Mouse (Mus musculus) heart, embryonic 11.5 days (tissue): ENCODE results near the gene Mpv17l. TPM values are rescaled to one million over a fixed set of nuclear protein-coding genes. Genes with fewer than 3 reads are reported as not detected.
"Not testable (repeated sequence)": the region's sequence is repeated elsewhere in the genome, so short reads cannot be mapped to it uniquely, and the experiment has no call there.

ENCODE experiments used
- ATAC-seq: fragments of 200-750 bp; cut with Nextera tagmentation; replicated peaks from 2 replicates; pipeline ENCODE4 v1.8.0; 2017; ENCODE audit warnings: moderate library complexity; ENCODE audit not compliant: insufficient number of reproducible peaks, low FRiP score, low TSS enrichment
- H3K27ac ChIP-seq: fragments of 300-500 bp; sonication (generic); 2 replicates; pipeline ENCODE4 v1.5.1; 2014; ENCODE audit warnings: mild to moderate bottlenecking, low read depth, low read length
- H3K27me3 ChIP-seq: fragments of 300-500 bp; sonication (generic); 2 replicates; pipeline ENCODE4 v1.6.1; 2014; ENCODE audit warnings: mild to moderate bottlenecking, low read length, mixed read lengths; ENCODE audit not compliant: control insufficient read depth, insufficient read depth
- H3K36me3 ChIP-seq: fragments of 300-500 bp; sonication (generic); 2 replicates; pipeline ENCODE4 v1.6.1; 2014; ENCODE audit warnings: mild to moderate bottlenecking, low read length, moderate library complexity, mixed read lengths; ENCODE audit not compliant: control insufficient read depth, insufficient read depth
- H3K4me1 ChIP-seq: fragments of 300-500 bp; sonication (generic); 2 replicates; pipeline ENCODE4 v1.6.1; 2014; ENCODE audit warnings: low read length; ENCODE audit not compliant: control insufficient read depth, insufficient read depth
- H3K4me2 ChIP-seq: fragments of 300-500 bp; sonication (generic); 2 replicates; pipeline ENCODE4 v1.6.1; 2014; ENCODE audit warnings: mild to moderate bottlenecking, moderate library complexity
- H3K4me3 ChIP-seq: fragments of 300-500 bp; sonication (generic); 2 replicates; pipeline ENCODE4 v1.5.1; 2014; ENCODE audit warnings: low read depth, low read length
- H3K9ac ChIP-seq: fragments of 300-500 bp; sonication (generic); 2 replicates; pipeline ENCODE4 v1.6.1; 2014; ENCODE audit warnings: mild to moderate bottlenecking, low read depth, low read length, moderate library complexity
- H3K9me3 ChIP-seq: fragments of 300-500 bp; sonication (generic); replicated peaks from 2 replicates; pipeline ENCODE4 v1.6.1; 2016; ENCODE audit warnings: low read length; ENCODE audit not compliant: control insufficient read depth
- WGBS: fragments of 180-500 bp; shearing (Covaris S2); extraction: QIAGEN DNeasy Blood & Tissue Kit; methylation state at CpG from one replicate; pipeline ENCODE4 v1.1.7; 2014; ENCODE audit not compliant: insufficient replicate concordance; 5-methylcytosine and 5-hydroxymethylcytosine counted together
- polyA plus RNA-seq: library from polyadenylated mRNA; unstranded; fragments of >200 nt; fragmentation: Nextera tagmentation; extraction: Ambion mirVana; gene quantifications from 2 replicates; pipeline ENCODE4 v1.2.1, GENCODE M21; 2014

The Mpv17l gene
- polyA plus RNA-seq, 1 experiment from 2014 or later, result 1.6 TPM

DNA sequence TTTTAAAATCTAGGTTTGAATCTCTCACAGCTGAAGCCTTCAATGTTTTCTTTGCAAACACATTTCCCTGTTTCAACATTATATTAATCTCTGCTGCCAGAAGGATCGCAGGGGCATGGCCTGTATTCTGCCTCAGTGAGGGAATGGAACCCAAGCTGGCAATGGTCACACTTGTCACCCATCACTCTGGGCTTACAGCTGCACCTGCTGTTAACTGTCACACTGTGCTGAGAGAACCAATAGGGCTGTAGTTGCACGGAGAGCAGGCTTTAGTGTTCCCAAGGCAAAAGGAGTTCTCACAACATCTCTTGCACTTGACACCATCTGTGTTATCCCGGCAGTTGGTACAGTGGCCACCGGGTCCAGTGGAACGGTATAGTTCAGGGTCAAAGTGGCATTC lies 17.1 kb downstream of the Mpv17l start:
- H3K4me2 ChIP-seq, result no peak overlapping the region
- no peak overlapping the region for H3K4me3 ChIP-seq
- ATAC-seq, result no peak
- no peaks in the 10 kb centered on the region for H3K4me1 ChIP-seq
- no peak overlapping the region for H3K27ac ChIP-seq
- no peaks in the 10 kb centered on the region for H3K36me3 ChIP-seq
- no peak overlapping the region for H3K9ac ChIP-seq
- 89% methylated on average over 5 of the region's 5 CpGs for WGBS
- no peaks in the 10 kb centered on the region for H3K27me3 ChIP-seq
- H3K9me3 ChIP-seq, result no peaks in the 10 kb centered on the region

DNA sequence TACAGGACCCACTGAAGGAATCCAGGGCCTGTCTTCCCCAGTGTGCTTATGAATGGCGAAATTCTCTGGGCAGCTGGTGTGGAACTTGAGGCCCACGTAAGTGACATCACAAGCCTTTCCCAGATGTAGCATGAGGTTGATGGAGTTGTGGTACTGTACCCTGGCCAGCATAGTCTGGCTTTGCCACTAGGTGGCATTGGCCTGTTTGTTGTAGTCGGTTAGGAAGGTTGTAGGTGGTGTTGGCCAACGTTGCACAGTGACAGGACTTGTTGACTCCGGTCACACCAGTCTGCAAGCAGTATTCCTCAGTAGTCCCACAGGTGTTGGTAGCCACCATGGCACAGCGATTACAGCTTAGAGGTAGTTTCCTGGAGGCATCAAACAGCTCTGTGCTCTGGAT lies 18.1 kb downstream of the Mpv17l start:
- Histone ChIP-seq H3K27me3 (no peaks in the 10 kb centered on the region), H3K9me3 (no peaks in the 10 kb centered on the region), H3K27ac (no peak overlapping the region), H3K4me1 (no peaks in the 10 kb centered on the region), H3K9ac (no peak overlapping the region), H3K4me3 (no peak overlapping the region), H3K4me2 (no peak overlapping the region), H3K36me3 (no peaks in the 10 kb centered on the region)
- 78% methylated on average over 6 of the region's 6 CpGs for WGBS
- no peak for ATAC-seq

DNA sequence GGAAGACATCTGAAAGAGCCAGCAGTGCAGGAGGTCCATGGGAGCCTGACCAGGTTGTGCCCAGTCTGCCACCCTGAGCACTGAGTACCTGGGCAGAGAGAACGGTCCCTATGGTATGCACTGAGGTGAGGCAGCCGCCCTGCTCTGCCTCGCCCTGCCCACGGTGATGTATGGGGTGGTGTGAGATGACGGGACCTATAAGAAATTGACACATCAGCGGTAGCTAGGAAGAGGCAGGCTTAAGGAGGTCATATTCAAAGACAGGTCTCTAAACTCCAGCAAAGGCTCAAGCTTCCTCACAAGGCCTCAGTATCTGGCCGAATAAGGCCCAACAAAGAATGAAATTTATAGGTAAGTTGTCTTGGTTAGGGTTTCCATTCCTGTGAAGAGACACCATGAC lies 18.8 kb downstream of the Mpv17l start:
- H3K4me2 ChIP-seq, result no peak overlapping the region
- no peaks in the 10 kb centered on the region for H3K27me3 ChIP-seq
- ATAC-seq, result no peak
- H3K4me1 ChIP-seq, result no peaks in the 10 kb centered on the region
- H3K9me3 ChIP-seq, result no peaks in the 10 kb centered on the region
- H3K27ac ChIP-seq, result no peak overlapping the region
- H3K36me3 ChIP-seq, result no peaks in the 10 kb centered on the region
- WGBS, result 90% methylated on average over 7 of the region's 7 CpGs
- H3K4me3 ChIP-seq, result no peak overlapping the region
- no peak overlapping the region for H3K9ac ChIP-seq

DNA sequence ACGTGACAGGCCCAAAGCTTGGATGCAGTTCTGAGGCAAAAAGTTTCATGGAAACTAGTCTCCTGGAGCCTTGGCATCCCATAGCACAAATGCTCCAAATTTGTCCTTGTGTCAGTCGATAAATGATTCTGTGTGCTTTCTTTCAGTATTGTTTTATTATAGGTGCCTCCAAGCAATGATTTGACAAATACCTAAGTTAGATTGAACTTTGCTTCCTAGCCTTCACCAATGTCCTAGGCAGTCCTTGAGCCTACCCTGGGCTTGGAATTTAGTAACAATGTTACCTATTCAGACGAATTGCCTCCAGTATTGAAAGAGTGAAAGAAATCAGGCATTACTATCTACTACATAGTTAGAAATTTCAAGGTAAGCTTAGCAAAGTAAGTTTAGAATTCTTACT lies 19.5 kb downstream of the Mpv17l start:
- not testable (repeated sequence) for H3K36me3 ChIP-seq, H3K9me3 ChIP-seq, H3K27ac ChIP-seq, H3K9ac ChIP-seq, H3K4me2 ChIP-seq, H3K4me1 ChIP-seq, ATAC-seq, H3K27me3 ChIP-seq, H3K4me3 ChIP-seq
- 76% methylated on average over 3 of the region's 3 CpGs for WGBS

DNA sequence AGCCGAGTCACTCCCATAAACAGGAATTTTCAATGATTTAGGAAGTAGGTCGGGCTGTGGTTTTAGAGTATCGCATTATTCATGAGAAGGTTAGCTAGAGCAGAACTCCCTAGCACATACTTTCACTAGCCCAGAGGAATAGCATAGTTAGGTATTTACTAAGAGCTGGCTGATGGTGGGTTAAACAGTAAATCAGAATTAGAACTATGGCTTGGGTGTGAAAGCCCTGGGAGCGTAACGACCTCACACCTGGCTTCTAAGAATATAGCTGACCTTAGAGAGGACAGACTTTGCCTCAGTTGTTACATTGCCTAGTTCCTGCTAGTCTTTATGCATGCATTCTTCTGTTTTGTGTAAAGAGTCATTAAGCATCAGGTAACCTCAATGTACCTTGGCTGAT lies 20.0 kb downstream of the Mpv17l start:
- not testable (repeated sequence) for H3K4me1 ChIP-seq, H3K27ac ChIP-seq, ATAC-seq, H3K9me3 ChIP-seq, H3K4me3 ChIP-seq, H3K36me3 ChIP-seq, H3K9ac ChIP-seq, H3K4me2 ChIP-seq, H3K27me3 ChIP-seq
- 86% methylated on average over 5 of the region's 5 CpGs for WGBS

DNA sequence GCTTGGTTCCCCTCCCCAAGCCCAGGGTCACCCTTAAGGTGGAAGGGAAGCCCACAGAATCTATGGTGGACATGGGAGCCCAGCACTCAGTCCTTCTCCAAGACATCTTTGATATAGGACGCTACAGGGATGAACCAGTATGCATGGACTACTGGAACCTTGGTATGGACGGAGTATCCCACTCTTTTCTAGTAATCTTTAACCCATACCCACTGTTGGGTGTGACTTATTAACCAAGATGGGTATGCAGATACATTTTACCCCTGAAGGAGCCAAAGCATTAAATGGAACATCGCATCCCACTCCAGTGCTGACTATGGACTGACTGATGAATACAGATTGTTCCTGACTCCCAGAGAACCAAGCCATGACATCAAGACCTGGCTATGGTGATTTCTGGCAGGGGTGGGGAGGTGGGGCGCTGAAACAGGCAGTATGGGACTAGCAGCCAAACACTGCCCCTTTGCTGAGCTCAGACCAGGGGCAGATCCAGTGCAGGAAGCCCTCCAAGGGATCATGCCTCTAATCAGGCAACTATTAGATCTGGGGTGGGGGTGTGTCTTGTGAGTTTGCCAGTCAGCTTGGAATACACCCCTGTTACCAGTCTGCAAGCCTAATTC lies 24.6 kb downstream of the Mpv17l start:
- H3K4me2 ChIP-seq, result no peak overlapping the region
- no peak for ATAC-seq
- H3K4me1 ChIP-seq, result no peaks in the 10 kb centered on the region
- no peaks in the 10 kb centered on the region for H3K36me3 ChIP-seq
- no peak overlapping the region for H3K9ac ChIP-seq
- no peak overlapping the region for H3K4me3 ChIP-seq
- no peaks in the 10 kb centered on the region for H3K9me3 ChIP-seq
- 79% methylated on average over 4 of the region's 4 CpGs for WGBS
- no peaks in the 10 kb centered on the region for H3K27me3 ChIP-seq
- no peak overlapping the region for H3K27ac ChIP-seq

DNA sequence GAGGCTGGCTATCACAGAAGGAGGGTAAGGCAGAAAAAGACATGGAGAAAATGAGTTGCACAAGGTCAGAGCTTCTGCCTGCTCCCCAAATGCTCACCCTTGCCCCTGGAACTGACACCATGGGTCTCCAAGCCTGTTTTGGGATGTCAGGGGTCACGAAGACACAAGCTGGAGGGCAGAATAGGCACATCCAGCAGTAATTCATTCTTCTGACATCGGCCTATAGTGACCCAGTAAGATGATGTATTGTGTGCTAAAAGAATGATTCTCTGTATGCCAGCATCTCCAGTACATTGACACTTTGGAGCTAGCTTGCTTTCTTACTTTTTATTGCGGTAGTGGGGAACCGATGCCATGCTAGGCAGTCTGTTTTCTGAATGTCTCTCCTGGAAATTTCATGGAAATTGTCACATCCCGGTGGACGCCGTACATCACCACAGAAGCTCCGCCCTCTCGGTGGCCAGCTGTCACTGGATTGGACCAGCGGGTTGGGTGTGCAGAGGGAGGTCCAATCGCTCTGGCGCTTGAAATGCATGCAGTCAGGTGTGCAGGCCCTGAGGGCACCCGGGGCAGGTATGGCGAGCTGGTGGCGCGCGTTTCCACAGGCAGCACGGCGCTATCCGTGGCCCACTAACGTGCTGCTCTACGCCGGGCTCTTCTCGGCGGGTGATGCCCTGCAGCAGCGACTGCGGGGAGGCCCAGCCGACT lies 37.3 kb downstream of the Mpv17l start:
- H3K4me2 ChIP-seq, result peak overlapping the region; percentile 98
- peak; percentile 74 for ATAC-seq
- 5% methylated on average over 28 of the region's 28 CpGs for WGBS
- peak overlapping the region; percentile 72 for H3K9ac ChIP-seq
- no peaks in the 10 kb centered on the region for H3K4me1 ChIP-seq
- no peaks in the 10 kb centered on the region for H3K36me3 ChIP-seq
- H3K4me3 ChIP-seq, result peak overlapping the region; percentile 67
- no peak overlapping the region for H3K27ac ChIP-seq
- peaks cover 20% of the 10 kb centered on the region for H3K27me3 ChIP-seq
- H3K9me3 ChIP-seq, result no peaks in the 10 kb centered on the region

DNA sequence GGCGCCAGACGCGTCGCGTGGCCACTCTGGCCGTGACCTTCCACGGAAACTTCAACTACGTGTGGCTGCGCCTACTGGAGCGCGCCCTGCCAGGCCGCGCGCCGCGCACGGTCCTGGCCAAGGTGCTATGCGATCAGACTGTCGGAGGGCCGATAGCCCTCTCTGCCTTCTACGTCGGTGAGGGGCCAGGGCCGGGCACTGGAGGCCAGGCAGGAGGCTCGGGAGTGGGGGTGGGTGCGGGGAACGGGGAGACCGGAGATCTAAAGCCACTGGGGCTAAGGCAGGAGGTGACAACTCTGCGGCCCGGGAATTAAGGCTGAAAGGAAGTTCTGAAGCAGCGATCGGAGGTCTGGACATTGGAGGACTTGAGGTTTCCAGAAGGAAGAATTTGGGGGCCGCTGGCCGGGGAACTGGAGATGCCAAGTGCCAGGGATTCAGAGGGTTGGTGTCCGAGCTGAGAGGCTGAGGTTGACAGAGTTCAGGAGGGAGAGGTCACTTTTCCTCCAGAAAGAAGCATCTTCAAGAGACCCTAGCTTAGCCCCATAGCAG lies 38.0 kb downstream of the Mpv17l start:
- no peak; the same call in 1 of the 2 replicates for ATAC-seq
- no peaks in the 10 kb centered on the region for H3K9me3 ChIP-seq
- H3K27ac ChIP-seq, result no peak overlapping the region
- WGBS, result 3% methylated on average over 34 of the region's 34 CpGs
- peak overlapping the region; percentile 72 for H3K9ac ChIP-seq
- peaks cover 20% of the 10 kb centered on the region for H3K27me3 ChIP-seq
- H3K36me3 ChIP-seq, result no peaks in the 10 kb centered on the region
- H3K4me2 ChIP-seq, result peak overlapping the region; percentile 98
- H3K4me1 ChIP-seq, result no peaks in the 10 kb centered on the region
- peak overlapping the region; percentile 67 for H3K4me3 ChIP-seq

DNA sequence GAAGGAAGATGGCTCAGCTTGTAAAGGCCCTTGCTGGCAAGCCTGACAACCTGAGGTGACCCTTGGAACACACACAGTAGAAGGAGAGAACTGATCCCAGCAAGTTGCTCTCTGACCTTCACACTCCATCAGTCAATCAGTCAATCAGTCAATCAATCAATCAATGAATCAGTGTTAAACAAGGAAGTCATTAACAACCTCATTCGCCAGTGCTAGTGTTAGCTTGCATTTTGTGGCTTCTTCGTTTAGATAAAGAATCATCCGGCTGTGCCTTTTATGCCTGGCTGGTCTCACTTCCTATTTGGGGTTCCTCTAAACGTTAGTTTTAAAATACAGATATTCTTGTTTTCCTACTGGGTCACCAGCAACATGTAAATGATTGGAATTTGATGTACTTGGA lies 41.2 kb downstream of the Mpv17l start:
- WGBS, result 52% methylated on average over 4 of the region's 4 CpGs

More for the DNA sequence above, 41.2 kb downstream of the Mpv17l start:
- Histone ChIP-seq H3K4me1 (no peaks in the 10 kb centered on the region), H3K27me3 (peaks cover 20% of the 10 kb centered on the region), H3K36me3 (no peaks in the 10 kb centered on the region), H3K4me3 (no peak overlapping the region), H3K27ac (no peak overlapping the region), H3K4me2 (no peak overlapping the region), H3K9ac (no peak overlapping the region), H3K9me3 (no peaks in the 10 kb centered on the region)
- no peak for ATAC-seq
